Mouse (Mus musculus) midbrain, postnatal 0 days (tissue): ENCODE data around the gene Shisa5. TPM values are rescaled to one million over a fixed set of nuclear protein-coding genes. Genes with fewer than 3 reads are reported as not detected.

Experiments used
- ATAC-seq: fragments of 200-750 bp; cut with Nextera tagmentation; 2 replicates; pipeline ENCODE4 v1.8.0; 2017; ENCODE audit warnings: moderate number of reproducible peaks, mild to moderate bottlenecking, moderate TSS enrichment, moderate library complexity; ENCODE audit not compliant: low FRiP score
- DNase-seq: peaks from one replicate; pipeline ENCODE4 v3.0.0-alpha.2; 2015; ENCODE audit warnings: low spot score
- H3K27ac ChIP-seq: fragments of 300-500 bp; sonication (generic); 2 replicates; pipeline ENCODE4 v1.5.1; 2014; ENCODE audit warnings: low read depth, mild to moderate bottlenecking, low read length, mixed read lengths
- H3K27me3 ChIP-seq: fragments of 300-500 bp; sonication (generic); 2 replicates; pipeline ENCODE4 v1.6.1; 2014; ENCODE audit warnings: low read length, control low read depth, mixed read lengths; ENCODE audit not compliant: insufficient read depth
- H3K36me3 ChIP-seq: fragments of 300-500 bp; sonication (generic); 2 replicates; pipeline ENCODE4 v1.6.1; 2014; ENCODE audit warnings: low read length, control low read depth, mixed read lengths; ENCODE audit not compliant: insufficient read depth
- H3K4me1 ChIP-seq: fragments of 300-500 bp; sonication (generic); 2 replicates; pipeline ENCODE4 v1.6.1; 2014; ENCODE audit warnings: mild to moderate bottlenecking, control low read depth, antibody characterized with exemption, low read length, mixed read lengths; ENCODE audit not compliant: insufficient read depth
- H3K4me2 ChIP-seq: fragments of 300-500 bp; sonication (generic); 2 replicates; pipeline ENCODE4 v1.6.1; 2014; ENCODE audit warnings: low read depth, mild to moderate bottlenecking, low read length, mixed read lengths; ENCODE audit not compliant: poor library complexity, severe bottlenecking
- H3K4me3 ChIP-seq: fragments of 300-500 bp; sonication (generic); 2 replicates; pipeline ENCODE4 v1.5.1; 2014; ENCODE audit warnings: low read depth, mild to moderate bottlenecking, low read length, moderate library complexity
- H3K9ac ChIP-seq: fragments of 300-500 bp; sonication (generic); replicated peaks from 2 replicates; pipeline ENCODE4 v1.6.1; 2014; ENCODE audit warnings: mild to moderate bottlenecking, low read length, moderate library complexity, mixed read lengths; ENCODE audit not compliant: poor library complexity, severe bottlenecking
- H3K9me3 ChIP-seq: fragments of 300-500 bp; sonication (generic); 2 replicates; pipeline ENCODE4 v1.6.1; 2016; ENCODE audit warnings: low read length, control low read depth
- CTCF ChIP-seq: IDR thresholded peaks from 2 replicates; pipeline ENCODE4 v1.5.1; 2016; ENCODE audit warnings: antibody characterized with exemption, mild to moderate bottlenecking
- WGBS: fragments of 180-500 bp; shearing (Covaris S2); extraction: QIAGEN DNeasy Blood & Tissue Kit; methylation state at CpG from one replicate; pipeline ENCODE4 v1.1.7; 2014; 5-methylcytosine and 5-hydroxymethylcytosine counted together
- polyA plus RNA-seq: library from polyadenylated mRNA; unstranded; fragments of >200 nt; fragmentation: Nextera tagmentation; extraction: Ambion mirVana; gene quantifications from 2 replicates; pipeline ENCODE4 v1.2.1, GENCODE M21; 2015
- total RNA-seq: library from RNA; depleted of rRNA; stranded (reverse); fragments of >200 nt; gene quantifications from 2 replicates; pipeline ENCODE4 v1.2.3, GENCODE M21; 2014

The Shisa5 gene
- total and polyA plus RNA-seq, 2 experiments from 2014 or later, result 75.0 to 79.7 TPM

DNA sequence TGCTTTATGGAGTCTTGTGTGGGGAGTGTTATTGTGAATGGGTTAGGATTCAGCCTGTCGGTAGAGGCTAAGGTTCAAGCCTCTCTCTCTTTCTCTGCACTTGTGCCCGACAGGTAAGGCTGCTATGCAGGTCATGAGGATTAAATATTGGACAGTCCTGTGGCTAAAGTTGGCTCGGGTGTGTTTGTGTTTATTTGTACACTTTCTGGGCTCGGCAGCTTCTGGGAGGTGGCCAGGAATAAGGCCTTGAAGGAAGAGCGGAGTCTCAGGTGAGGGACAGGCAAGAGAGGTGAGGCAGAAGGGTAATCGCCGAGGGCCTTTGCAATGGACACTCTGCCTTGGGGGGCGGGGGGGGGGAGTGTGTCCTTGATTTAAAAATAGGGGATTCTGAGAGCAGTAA lies 1.9 kb downstream of the Shisa5 start:
- DNase-seq (no peak), ATAC-seq (no peak)
- Histone ChIP-seq H3K27me3 (no peaks in the 10 kb centered on the region), H3K9ac (no peak overlapping the region), H3K4me2 (no peak overlapping the region), H3K27ac (no peak overlapping the region), H3K9me3 (no peaks in the 10 kb centered on the region), H3K4me3 (no peak overlapping the region), H3K4me1 (0 out of 2 replicates have a peak, but pooled peaks cover 3% of the 10 kb centered on the region), H3K36me3 (no peaks in the 10 kb centered on the region)
- no peak for TF ChIP-seq CTCF
- 81% methylated on average over 8 of the region's 8 CpGs for WGBS

DNA sequence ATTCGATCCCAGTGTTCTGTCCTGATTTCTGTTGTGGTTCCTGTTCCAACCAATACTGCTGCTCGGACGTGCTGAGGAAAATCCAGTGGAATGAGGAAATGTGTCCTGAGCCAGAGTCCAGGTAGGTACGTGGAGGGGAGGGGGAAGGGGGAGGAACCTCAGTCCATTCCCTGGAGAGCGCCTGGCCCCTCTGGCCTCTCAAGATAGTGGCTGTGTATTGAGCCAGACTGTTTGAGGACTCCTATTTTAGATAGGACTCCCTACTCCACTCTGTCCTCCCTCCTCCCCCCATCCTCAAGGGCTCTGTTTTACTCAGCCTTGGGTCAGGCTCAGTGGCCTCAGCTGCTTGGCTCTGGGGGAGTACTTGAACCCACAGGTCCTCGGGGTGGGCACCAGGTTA lies 2.5 kb downstream of the Shisa5 start:
- Histone ChIP-seq H3K9ac (no peak overlapping the region), H3K36me3 (no peaks in the 10 kb centered on the region), H3K27me3 (no peaks in the 10 kb centered on the region), H3K4me1 (0 out of 2 replicates have a peak, but pooled peaks cover 3% of the 10 kb centered on the region), H3K4me3 (no peak overlapping the region), H3K9me3 (no peaks in the 10 kb centered on the region), H3K4me2 (no peak overlapping the region), H3K27ac (no peak overlapping the region)
- WGBS, result 78% methylated on average over 6 of the region's 6 CpGs
- DNase-seq (no peak), ATAC-seq (no peak)
- TF ChIP-seq CTCF, result no peak

DNA sequence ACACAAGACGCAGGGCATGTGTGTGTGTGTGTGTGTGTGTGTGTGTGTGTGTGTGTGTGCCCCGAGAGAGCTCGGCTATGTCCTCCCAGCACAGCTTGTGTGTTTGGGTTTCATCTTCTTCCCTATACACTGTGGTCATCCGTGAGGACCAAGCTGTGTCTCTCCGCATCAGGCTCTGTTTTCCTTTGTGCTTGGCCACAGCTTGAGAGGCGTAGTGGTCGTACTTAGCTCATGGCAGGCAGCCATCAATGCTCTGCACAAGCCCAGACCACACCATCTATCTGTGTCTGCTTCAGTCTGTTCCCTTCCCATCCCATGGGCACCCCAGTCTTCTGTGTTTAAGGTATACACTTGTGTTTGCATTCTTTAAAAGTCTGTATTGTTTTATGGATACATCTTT lies 3.0 kb downstream of the Shisa5 start:
- Histone ChIP-seq H3K36me3 (no peaks in the 10 kb centered on the region), H3K4me3 (no peak overlapping the region), H3K27me3 (no peaks in the 10 kb centered on the region), H3K4me2 (no peak overlapping the region), H3K9me3 (no peaks in the 10 kb centered on the region), H3K27ac (no peak overlapping the region), H3K4me1 (0 out of 2 replicates have a peak, but pooled peaks cover 3% of the 10 kb centered on the region), H3K9ac (no peak overlapping the region)
- 64% methylated on average over 7 of the region's 7 CpGs for WGBS
- ATAC-seq (no peak), DNase-seq (no peak)
- no peak for TF ChIP-seq CTCF

DNA sequence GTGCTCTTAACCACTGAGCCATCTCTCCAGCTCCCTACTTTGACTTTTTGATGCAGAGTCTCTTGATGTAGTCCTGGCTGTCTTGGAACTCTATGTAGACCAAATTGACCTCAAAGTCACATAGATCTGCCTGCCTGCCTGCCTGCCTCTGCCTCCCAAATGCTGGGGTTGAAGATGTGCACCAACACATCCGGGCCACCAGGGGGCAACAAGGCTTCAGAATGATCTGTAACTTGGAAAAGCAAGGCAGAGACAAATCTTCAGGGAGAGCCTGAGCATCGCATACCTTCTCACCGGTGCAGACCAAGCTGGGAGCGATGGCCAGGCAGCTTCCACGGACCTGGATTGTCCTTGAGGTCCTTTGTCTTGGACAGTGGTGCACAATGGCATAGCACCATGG lies 7.9 kb downstream of the Shisa5 start:
- H3K9ac ChIP-seq, result no peak overlapping the region
- H3K27ac ChIP-seq, result no peak overlapping the region
- H3K4me2 ChIP-seq, result no peak overlapping the region
- no peaks in the 10 kb centered on the region for H3K27me3 ChIP-seq
- no peaks in the 10 kb centered on the region for H3K4me1 ChIP-seq
- peak; percentile 10 for DNase-seq
- no peaks in the 10 kb centered on the region for H3K9me3 ChIP-seq
- no peak for ATAC-seq
- TF ChIP-seq CTCF, result peak; percentile 70
- H3K36me3 ChIP-seq, result no peaks in the 10 kb centered on the region
- no peak overlapping the region for H3K4me3 ChIP-seq
- WGBS, result 41% methylated on average over 5 of the region's 5 CpGs

DNA sequence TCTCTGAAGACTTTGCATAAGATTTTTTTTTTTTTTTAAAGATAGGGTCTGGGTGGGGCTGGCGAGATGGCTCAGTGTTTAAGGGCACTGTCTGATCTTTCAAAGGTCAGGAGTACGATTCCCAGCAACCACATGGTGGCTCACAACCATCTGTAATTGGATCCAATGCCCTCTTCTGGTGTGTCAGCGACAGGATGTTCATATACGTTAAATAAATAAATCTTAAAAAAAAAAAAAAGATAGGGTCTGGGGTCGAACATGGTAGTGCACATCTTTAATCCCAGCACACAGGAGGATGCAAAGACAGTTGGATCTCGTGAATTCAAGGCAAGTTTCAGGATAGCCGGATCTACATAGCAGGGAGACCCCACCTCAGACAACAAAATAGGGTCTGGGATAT lies 11.0 kb downstream of the Shisa5 start:
- Histone ChIP-seq H3K27me3 (no peaks in the 10 kb centered on the region), H3K27ac (no peak overlapping the region), H3K4me1 (no peaks in the 10 kb centered on the region), H3K9ac (no peak overlapping the region), H3K36me3 (no peaks in the 10 kb centered on the region), H3K4me2 (no peak overlapping the region), H3K9me3 (no peaks in the 10 kb centered on the region), H3K4me3 (no peak overlapping the region)
- 83% methylated on average over 7 of the region's 7 CpGs for WGBS
- TF ChIP-seq CTCF, result no peak
- ATAC-seq (no peak), DNase-seq (no peak)

- 80% methylated on average over 9 of the region's 9 CpGs for WGBS
- ATAC-seq, result no peak
Observed at GRCm38 (mm10) chr9:109049996-109050673, 11.8 kb downstream of the Shisa5 start.

More at GRCm38 (mm10) chr9:109049996-109050673, 11.8 kb downstream of the Shisa5 start:
- TF ChIP-seq CTCF, result no peak
- Histone ChIP-seq H3K4me1 (peaks cover 1% of the 10 kb centered on the region), H3K27me3 (no peaks in the 10 kb centered on the region), H3K4me3 (no peak overlapping the region), H3K36me3 (no peaks in the 10 kb centered on the region), H3K27ac (no peak overlapping the region), H3K4me2 (no peak overlapping the region), H3K9me3 (no peaks in the 10 kb centered on the region), H3K9ac (no peak overlapping the region)
- DNase-seq, result no peak
